In the genomic region with DNA sequence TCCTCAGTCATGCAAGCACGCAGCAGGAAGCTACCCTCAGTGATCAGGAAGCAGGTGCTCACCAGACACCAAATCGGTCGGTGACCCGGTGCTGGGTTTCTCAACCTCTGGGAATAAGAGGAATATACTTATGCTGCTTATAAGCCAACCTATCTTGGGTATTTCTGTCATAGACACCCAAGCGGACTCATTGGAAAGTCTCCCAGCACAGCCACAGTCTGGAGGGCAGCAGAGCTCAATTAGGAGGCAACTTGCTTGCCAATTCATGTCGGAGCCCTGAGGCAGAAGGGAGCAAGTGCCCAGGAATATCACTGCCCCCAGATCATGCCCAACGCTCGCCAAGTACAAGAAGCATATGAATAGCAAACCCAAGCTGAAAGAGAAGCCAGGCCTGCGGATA, we compare ENCODE assay signal across 16 mouse cellular contexts.
DNase-seq lines count a peak whose midpoint lies in the region; ATAC-seq lines count a peak whose summit lies in the region.
"Had no signal": no experiment of that assay in that cellular context is flagged by ENCODE, and none has a peak within 500 bp of the region (broad histone marks: within the 10 kb centered on the region; RNA-seq: fewer than 3 reads in every experiment).

No protein-coding gene starts in this region.

- H3K9me3 ChIP-seq in forebrain, embryonic 15.5 days: no peaks in the 10 kb centered on the region
- H3K9me3 ChIP-seq in forebrain, embryonic 12.5 days: no peaks in the 10 kb centered on the region
- H3K9me3 ChIP-seq: embryonic facial prominence, embryonic 10.5 days; hindbrain, embryonic 10.5 days; intestine, embryonic 15.5 days; limb, embryonic 10.5 days; liver, embryonic 13.5 days; midbrain, embryonic 12.5 days had no signal

- no peak overlapping the region for H3K9ac ChIP-seq in forebrain, embryonic 15.5 days (replicated peaks)
- H3K9ac ChIP-seq in forebrain, embryonic 12.5 days: no peak overlapping the region
- H3K9ac ChIP-seq: intestine, embryonic 15.5 days; liver, embryonic 13.5 days; midbrain, embryonic 12.5 days had no signal

- ATAC-seq in forebrain, embryonic 15.5 days (replicated peaks): 0 out of 2 replicates have a peak, but pooled peaks have one; percentile 38
- ATAC-seq in forebrain, embryonic 12.5 days (ENCODE audit: low FRiP score): no peak
- ATAC-seq: intestine, embryonic 15.5 days; lung, postnatal 0 days had no signal

- DNase-seq in left cerebral cortex, postnatal 4 days: peak; percentile 60
- DNase-seq in left cerebral cortex, postnatal 10 days (ENCODE audit: extremely low spot score in 1 of 2, low spot score in 2 of 2): no peak
- peak; percentile 20 for DNase-seq in cerebellum, adult 8-10 months
- DNase-seq in gastrocnemius, postnatal 25 days: peak; percentile 59
- DNase-seq in spleen, postnatal 4 days (ENCODE audit: low spot score in 2 of 2): no peak
- no peak for DNase-seq in frontal cortex, postnatal 14 days (ENCODE audit: low spot score in 2 of 2)
- DNase-seq: kidney, postnatal 14 days; liver, embryonic 13.5 days had no signal

- no peaks in the 10 kb centered on the region for H3K27me3 ChIP-seq in forebrain, embryonic 15.5 days
- H3K27me3 ChIP-seq in forebrain, embryonic 12.5 days: no peaks in the 10 kb centered on the region
- H3K27me3 ChIP-seq: intestine, embryonic 15.5 days; liver, embryonic 13.5 days; midbrain, embryonic 12.5 days had no signal

- H3K4me3 ChIP-seq in forebrain, embryonic 15.5 days: no peak overlapping the region
- no peak overlapping the region for H3K4me3 ChIP-seq in forebrain, embryonic 12.5 days (replicated peaks)
- H3K4me3 ChIP-seq: embryonic facial prominence, embryonic 10.5 days; hindbrain, embryonic 10.5 days; intestine, embryonic 15.5 days; limb, embryonic 10.5 days; liver, embryonic 13.5 days; midbrain, embryonic 12.5 days had no signal

- WGBS in forebrain, embryonic 15.5 days: 77% methylated on average over 9 of the region's 9 CpGs
- WGBS in forebrain, embryonic 12.5 days: 88% methylated on average over 9 of the region's 9 CpGs

- peaks cover 3% of the 10 kb centered on the region; the same call in 1 of the 2 replicates for H3K4me1 ChIP-seq in forebrain, embryonic 15.5 days
- H3K4me1 ChIP-seq in forebrain, embryonic 12.5 days: no peaks in the 10 kb centered on the region
- H3K4me1 ChIP-seq: embryonic facial prominence, embryonic 10.5 days; hindbrain, embryonic 10.5 days; intestine, embryonic 15.5 days; midbrain, embryonic 12.5 days had no signal

- intact Hi-C loops in left cerebral cortex, postnatal 4 days (cut with DNase I): no loop called here
- intact Hi-C loops in left cerebral cortex, postnatal 10 days (cut with DNase I): no loop called here

- no peak overlapping the region for H3K4me2 ChIP-seq in forebrain, embryonic 15.5 days (replicated peaks)
- no peak overlapping the region for H3K4me2 ChIP-seq in forebrain, embryonic 12.5 days
- H3K4me2 ChIP-seq: intestine, embryonic 15.5 days; liver, embryonic 13.5 days; midbrain, embryonic 12.5 days had no signal

- no peaks in the 10 kb centered on the region for H3K36me3 ChIP-seq in forebrain, embryonic 15.5 days
- no peaks in the 10 kb centered on the region for H3K36me3 ChIP-seq in forebrain, embryonic 12.5 days (replicated peaks)
- H3K36me3 ChIP-seq: embryonic facial prominence, embryonic 10.5 days; hindbrain, embryonic 10.5 days; intestine, embryonic 15.5 days; limb, embryonic 10.5 days; liver, embryonic 13.5 days; midbrain, embryonic 12.5 days had no signal

- no peak overlapping the region for H3K27ac ChIP-seq in forebrain, embryonic 15.5 days (replicated peaks)
- H3K27ac ChIP-seq in forebrain, embryonic 12.5 days: no peak overlapping the region
- H3K27ac ChIP-seq: embryonic facial prominence, embryonic 10.5 days; hindbrain, embryonic 10.5 days; intestine, embryonic 15.5 days; limb, embryonic 10.5 days; liver, embryonic 13.5 days; midbrain, embryonic 12.5 days had no signal

Comparison
In these comparisons a context has a peak if more than half of its experiments do, and no peak if none do; other contexts are left out.
1. DNase-seq: peak in left cerebral cortex, postnatal 4 days (single experiment), cerebellum, adult 8-10 months (single experiment) and gastrocnemius, postnatal 25 days (single experiment); none in left cerebral cortex, postnatal 10 days (0 of 2), spleen, postnatal 4 days (0 of 2) and frontal cortex, postnatal 14 days (0 of 2).